Mouse (Mus musculus) liver, postnatal 0 days (tissue): ENCODE measurements around the gene Ppp1r3f. TPM values are rescaled to one million over a fixed set of nuclear protein-coding genes. Genes with fewer than 3 reads are reported as not detected.

Experiments
- ATAC-seq: fragments of 200-750 bp; cut with Nextera tagmentation; 2 replicates; pipeline ENCODE4 v1.8.0; 2017; ENCODE audit warnings: mild to moderate bottlenecking, moderate library complexity
- DNase-seq: peaks from one replicate; pipeline ENCODE4 v3.0.0-alpha.2; 2016
- H3K27ac ChIP-seq: fragments of 300-500 bp; sonication (generic); 2 replicates; pipeline ENCODE4 v1.5.1; 2014; ENCODE audit warnings: antibody characterized with exemption, moderate library complexity, mild to moderate bottlenecking, low read depth
- H3K27me3 ChIP-seq: fragments of 300-500 bp; sonication (generic); 2 replicates; pipeline ENCODE4 v1.6.1; 2014; ENCODE audit warnings: low read length, control low read depth, mixed read lengths; ENCODE audit not compliant: insufficient read depth
- H3K36me3 ChIP-seq: fragments of 300-500 bp; sonication (generic); replicated peaks from 2 replicates; pipeline ENCODE4 v1.6.1; 2014; ENCODE audit warnings: mild to moderate bottlenecking, control low read depth, low read length, moderate library complexity, mixed read lengths; ENCODE audit not compliant: insufficient read depth
- H3K4me1 ChIP-seq: fragments of 300-500 bp; sonication (generic); 2 replicates; pipeline ENCODE4 v1.6.1; 2014; ENCODE audit warnings: antibody characterized with exemption, mild to moderate bottlenecking, control low read depth; ENCODE audit not compliant: insufficient read depth
- H3K4me2 ChIP-seq: fragments of 300-500 bp; sonication (generic); 2 replicates; pipeline ENCODE4 v1.6.1; 2014; ENCODE audit warnings: low read depth, mild to moderate bottlenecking, low read length, moderate library complexity, mixed read lengths
- H3K4me3 ChIP-seq: fragments of 300-500 bp; sonication (generic); 2 replicates; pipeline ENCODE4 v1.5.1; 2014; ENCODE audit warnings: low read depth, low read length
- H3K9ac ChIP-seq: fragments of 300-500 bp; sonication (generic); replicated peaks from 2 replicates; pipeline ENCODE4 v1.6.1; 2014; ENCODE audit warnings: mild to moderate bottlenecking, moderate library complexity
- H3K9me3 ChIP-seq: fragments of 300-500 bp; sonication (generic); 2 replicates; pipeline ENCODE4 v1.6.1; 2016; ENCODE audit warnings: mild to moderate bottlenecking, control low read depth, low read length, mixed read lengths
- CTCF ChIP-seq: sonication (generic); IDR thresholded peaks from 2 replicates; pipeline ENCODE4 v1.5.1; 2016; ENCODE audit warnings: antibody characterized with exemption, low read depth
- EP300 ChIP-seq: IDR thresholded peaks from 2 replicates; pipeline ENCODE4 v1.6.1; 2016; ENCODE audit warnings: antibody characterized with exemption, low read depth, mild to moderate bottlenecking
- WGBS: fragments of 180-500 bp; shearing (Covaris S2); extraction: QIAGEN DNeasy Blood & Tissue Kit; methylation state at CpG from one replicate; pipeline ENCODE4 v1.1.7; 2014; ENCODE audit not compliant: insufficient replicate concordance; 5-methylcytosine and 5-hydroxymethylcytosine counted together
- polyA plus RNA-seq: library from polyadenylated mRNA; unstranded; fragments of >200 nt; fragmentation: Nextera tagmentation; extraction: Ambion mirVana; gene quantifications from 2 replicates; pipeline ENCODE4 v1.2.1, GENCODE M21; 2015

The Ppp1r3f gene
- polyA plus RNA-seq, 1 experiment from 2014 or later: 0.35 TPM

- Histone ChIP-seq H3K4me1 (peaks cover 4% of the 10 kb centered on the region; the same call in 1 of the 2 replicates), H3K4me2 (no peak overlapping the region), H3K36me3 (no peaks in the 10 kb centered on the region), H3K9me3 (no peaks in the 10 kb centered on the region), H3K9ac (no peak overlapping the region), H3K27me3 (no peaks in the 10 kb centered on the region), H3K4me3 (no peak overlapping the region), H3K27ac (no peak overlapping the region)
- 68% methylated on average over 8 of the region's 9 CpGs for WGBS
- TF ChIP-seq EP300 (no peak), CTCF (no peak)
- ATAC-seq (no peak), DNase-seq (no peak)
Measured at GRCm38 (mm10) chrX:7567491-7567890, 6.6 kb downstream of the Ppp1r3f start.

GRCm38 (mm10) chrX:7566352-7566751 lies 7.7 kb downstream of the Ppp1r3f start:
- DNase-seq: no peak
- H3K9ac ChIP-seq: no peak overlapping the region
- no peak overlapping the region for H3K27ac ChIP-seq
- H3K4me2 ChIP-seq: no peak overlapping the region
- ATAC-seq: no peak
- H3K4me3 ChIP-seq: no peak overlapping the region
- no peaks in the 10 kb centered on the region for H3K27me3 ChIP-seq
- TF ChIP-seq EP300: no peak
- no peak for TF ChIP-seq CTCF
- H3K4me1 ChIP-seq: no peaks in the 10 kb centered on the region
- H3K9me3 ChIP-seq: no peaks in the 10 kb centered on the region
- WGBS: 40% methylated on average over 6 of the region's 6 CpGs
- H3K36me3 ChIP-seq: no peaks in the 10 kb centered on the region

- TF ChIP-seq EP300: no peak
- no peak for TF ChIP-seq CTCF
- 47% methylated on average over 2 of the region's 2 CpGs for WGBS
- Histone ChIP-seq H3K4me2 (no peak overlapping the region), H3K4me3 (no peak overlapping the region), H3K36me3 (no peaks in the 10 kb centered on the region), H3K9ac (no peak overlapping the region), H3K4me1 (no peaks in the 10 kb centered on the region), H3K27me3 (no peaks in the 10 kb centered on the region), H3K9me3 (no peaks in the 10 kb centered on the region), H3K27ac (no peak overlapping the region)
- DNase-seq: no peak
- no peak for ATAC-seq
Measured at GRCm38 (mm10) chrX:7563076-7563475, 11.0 kb downstream of the Ppp1r3f start.

GRCm38 (mm10) chrX:7553474-7553873 lies 20.6 kb downstream of the Ppp1r3f start:
- ATAC-seq: no peak
- 80% methylated on average over 4 of the region's 4 CpGs for WGBS

GRCm38 (mm10) chrX:7524961-7525360 lies 49.1 kb downstream of the Ppp1r3f start:
- Histone ChIP-seq H3K36me3 (no peaks in the 10 kb centered on the region), H3K4me1 (no peaks in the 10 kb centered on the region), H3K4me2 (no peak overlapping the region), H3K9ac (no peak overlapping the region), H3K4me3 (no peak overlapping the region), H3K27me3 (no peaks in the 10 kb centered on the region), H3K27ac (no peak overlapping the region), H3K9me3 (no peaks in the 10 kb centered on the region)
- ATAC-seq (no peak), DNase-seq (no peak)
- WGBS: 71% methylated on average over 3 of the region's 3 CpGs
- no peak for TF ChIP-seq CTCF
- no peak for TF ChIP-seq EP300

More at GRCm38 (mm10) chrX:7553474-7553873, 20.6 kb downstream of the Ppp1r3f start:
- H3K4me3 ChIP-seq: no peak overlapping the region
- no peaks in the 10 kb centered on the region for H3K9me3 ChIP-seq
- no peaks in the 10 kb centered on the region for H3K4me1 ChIP-seq
- no peak overlapping the region for H3K27ac ChIP-seq
- DNase-seq: no peak
- TF ChIP-seq CTCF: no peak
- TF ChIP-seq EP300: no peak
- H3K9ac ChIP-seq: no peak overlapping the region
- H3K4me2 ChIP-seq: no peak overlapping the region
- no peaks in the 10 kb centered on the region for H3K27me3 ChIP-seq
- no peaks in the 10 kb centered on the region for H3K36me3 ChIP-seq

Other genes starting within 250 kb of the Ppp1r3f start
- gene Usp27x, start 198.5 kb downstream of the Ppp1r3f start, polyA plus RNA-seq: 0.07 TPM in 1 of 2 replicates, not detected in the other
- gene Foxp3, start 639 bp downstream of the Ppp1r3f start, polyA plus RNA-seq: not detected in 2 replicates
- gene Ccdc22, start 31.2 kb upstream of the Ppp1r3f start, polyA plus RNA-seq: 9.9 and 10.5 TPM in 2 replicates
- gene Cacna1f, start 32.8 kb upstream of the Ppp1r3f start, polyA plus RNA-seq: 0.05 and 0.07 TPM in 2 replicates
- 0.04 TPM in 1 of 2 replicates, not detected in the other for gene Syp, start 64.2 kb upstream of the Ppp1r3f start, polyA plus RNA-seq
- 1.7 TPM in 2 replicates for gene Prickle3, start 83.0 kb upstream of the Ppp1r3f start, polyA plus RNA-seq
- gene Plp2, start 97.1 kb upstream of the Ppp1r3f start, polyA plus RNA-seq: 25.7 TPM in 2 replicates
- 2.4 TPM in 2 replicates for gene Magix, start 107.0 kb upstream of the Ppp1r3f start, polyA plus RNA-seq
- 8.0 and 9.3 TPM in 2 replicates for gene Gpkow, start 122.8 kb upstream of the Ppp1r3f start, polyA plus RNA-seq
- 17.4 and 18.5 TPM in 2 replicates for gene Wdr45, start 140.1 kb upstream of the Ppp1r3f start, polyA plus RNA-seq
- not detected in 2 replicates for gene Gm45208, start 148.0 kb upstream of the Ppp1r3f start, polyA plus RNA-seq
- gene Praf2, start 154.2 kb upstream of the Ppp1r3f start, polyA plus RNA-seq: 1.9 and 2.1 TPM in 2 replicates
- 2.0 and 3.4 TPM in 2 replicates for gene Ccdc120, start 176.6 kb upstream of the Ppp1r3f start, polyA plus RNA-seq
- gene Tfe3, start 188.3 kb upstream of the Ppp1r3f start, polyA plus RNA-seq: 9.6 and 10.3 TPM in 2 replicates
- 15.4 and 16.4 TPM in 2 replicates for gene Gripap1, start 215.5 kb upstream of the Ppp1r3f start, polyA plus RNA-seq
- gene Kcnd1, start 248.0 kb upstream of the Ppp1r3f start, polyA plus RNA-seq: 0.09 and 0.15 TPM in 2 replicates